Mouse (Mus musculus) naive thymus-derived CD4-positive, alpha-beta T cell, adult 2 months (primary cell): ENCODE data around the gene Clic3.

Source experiments
- DNase-seq: peaks from one replicate; pipeline ENCODE4 v3.0.0-alpha.2; 2011; ENCODE audit warnings: low read depth

Clic3 gene

GRCm38 (mm10) chr2:25442682-25443081 is 14.0 kb upstream of the Clic3 start:
- DNase-seq = no peak

DNA sequence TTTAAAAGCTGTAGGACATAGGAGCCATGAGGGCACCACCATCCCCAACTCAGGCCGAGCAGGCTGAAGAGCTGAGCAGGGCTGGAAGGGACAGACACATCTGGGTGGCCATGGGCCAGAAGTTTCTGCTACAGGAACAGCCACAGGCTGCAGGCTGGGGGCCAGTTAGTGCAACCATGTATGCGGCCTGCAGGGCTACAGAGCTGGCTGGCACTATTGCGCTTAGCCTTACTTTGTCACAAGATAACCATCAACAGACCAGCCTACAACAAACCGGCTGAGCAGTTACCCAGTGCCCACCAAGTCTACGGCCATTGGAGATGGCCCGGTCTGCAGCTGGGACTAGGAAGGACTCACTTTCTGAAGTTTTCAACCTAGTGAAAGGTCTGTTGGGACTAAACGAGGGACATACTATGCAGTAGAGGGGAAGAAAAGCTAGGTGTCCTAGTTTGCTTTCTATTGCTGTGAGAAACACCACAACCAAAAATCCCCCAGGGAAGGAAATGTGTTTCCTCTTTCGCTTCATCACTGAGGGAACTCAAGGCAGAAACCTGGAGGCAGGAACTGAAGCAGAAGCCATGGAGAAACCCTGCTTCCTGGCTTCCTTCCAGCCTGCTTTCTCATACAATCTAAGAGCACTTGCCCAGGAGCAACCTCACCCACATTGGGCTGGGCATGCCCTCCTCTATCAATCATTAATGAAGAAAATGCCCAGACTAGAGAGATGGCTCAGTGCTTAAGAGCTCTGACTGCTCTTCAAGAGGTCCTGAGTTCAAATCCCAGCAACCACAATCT is 5.6 kb upstream of the Clic3 start:
- DNase-seq = no peak

DNA sequence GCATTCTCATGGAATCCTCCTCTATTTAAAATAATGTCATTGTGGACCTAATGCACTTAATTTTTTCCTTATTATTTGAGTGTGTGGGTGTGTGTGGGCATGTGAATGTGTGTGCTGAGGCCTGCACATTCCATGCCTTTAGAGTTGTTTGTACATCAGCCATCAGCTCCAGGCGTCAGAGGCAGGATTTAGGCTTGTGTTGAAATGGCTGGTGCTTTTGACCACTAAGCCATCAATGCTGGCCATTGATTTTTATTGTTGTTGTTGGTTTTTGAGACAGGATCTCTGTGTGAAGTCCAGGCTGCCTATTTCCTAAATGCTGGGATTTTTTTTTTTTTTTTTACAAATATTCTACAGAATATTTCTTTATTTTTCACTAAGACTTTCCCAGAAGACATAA is 3.7 kb upstream of the Clic3 start:
- DNase-seq = no peak

- DNase-seq = no peak
These were observed 621 bp downstream of the Clic3 start for GRCm38 (mm10) chr2:25457022-25457896.

DNA sequence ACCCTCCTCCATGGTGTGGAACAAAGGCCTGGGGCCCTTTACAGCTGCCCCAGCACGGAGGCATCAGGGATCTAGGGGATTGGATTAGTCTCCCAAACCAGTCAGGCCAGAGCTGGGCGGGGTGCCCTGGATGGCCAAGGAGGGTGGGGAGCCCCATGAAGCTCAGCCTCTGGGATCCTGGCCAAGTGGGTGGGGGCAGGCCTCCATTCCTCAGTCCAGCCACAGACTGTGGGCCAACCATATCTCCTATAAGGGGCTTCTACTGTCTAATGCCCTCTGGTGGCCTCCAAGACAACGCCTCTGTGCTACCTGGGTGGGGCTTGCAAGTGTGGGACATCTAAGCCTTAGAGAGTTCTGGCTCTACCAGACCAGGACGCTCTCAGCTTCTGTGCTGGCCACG is 2.3 kb downstream of the Clic3 start:
- no peak for DNase-seq

DNA sequence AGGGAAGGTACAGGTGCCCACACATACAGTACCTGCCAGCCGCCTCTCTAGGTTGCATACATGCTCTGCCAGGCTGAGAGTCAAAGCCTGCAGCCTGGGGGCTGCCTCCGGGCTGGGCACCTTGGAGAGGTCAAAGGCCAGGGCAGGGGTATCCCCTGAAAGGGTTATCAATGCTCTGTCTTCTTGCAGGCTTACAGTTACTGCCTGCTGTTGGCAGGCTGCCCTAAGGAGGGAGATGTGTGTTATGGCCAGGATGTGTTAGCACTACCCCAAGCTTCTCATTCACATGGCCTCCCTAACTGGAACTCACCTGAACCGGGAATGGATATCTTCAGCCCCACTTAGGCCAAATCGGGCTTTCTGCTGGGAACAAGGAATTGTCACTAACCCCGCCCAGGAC is 3.5 kb downstream of the Clic3 start:
- no peak for DNase-seq

- peak; percentile 99 for DNase-seq
These were observed 4.1 kb downstream of the Clic3 start, which contains the start of gene Paxx for GRCm38 (mm10) chr2:25460551-25461309. Gene Paxx, minus strand, starts transcription at chr2:25461094.

DNA sequence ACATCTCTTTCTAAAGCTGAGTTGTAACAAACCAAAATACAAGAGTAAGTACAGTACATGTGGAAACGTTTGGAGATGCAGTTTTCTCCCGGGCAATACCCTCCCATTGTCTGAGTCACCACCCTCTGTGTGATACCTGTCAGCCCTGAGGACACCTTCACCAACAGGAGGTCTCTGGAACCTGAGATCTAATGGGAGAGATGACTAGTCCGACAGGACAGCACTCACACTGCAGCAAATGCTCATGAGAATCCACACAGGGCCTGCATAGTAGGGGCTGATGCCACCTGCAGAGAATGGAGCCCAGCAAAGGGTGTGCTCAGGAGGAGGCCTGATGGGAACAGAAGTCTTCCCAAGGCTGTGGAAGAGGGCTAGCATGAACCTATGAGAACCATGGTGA is 4.8 kb downstream of the Clic3 start:
- DNase-seq = no peak

- peak; percentile 18 for DNase-seq
These were observed 7.0 kb downstream of the Clic3 start for GRCm38 (mm10) chr2:25463630-25464029.

DNA sequence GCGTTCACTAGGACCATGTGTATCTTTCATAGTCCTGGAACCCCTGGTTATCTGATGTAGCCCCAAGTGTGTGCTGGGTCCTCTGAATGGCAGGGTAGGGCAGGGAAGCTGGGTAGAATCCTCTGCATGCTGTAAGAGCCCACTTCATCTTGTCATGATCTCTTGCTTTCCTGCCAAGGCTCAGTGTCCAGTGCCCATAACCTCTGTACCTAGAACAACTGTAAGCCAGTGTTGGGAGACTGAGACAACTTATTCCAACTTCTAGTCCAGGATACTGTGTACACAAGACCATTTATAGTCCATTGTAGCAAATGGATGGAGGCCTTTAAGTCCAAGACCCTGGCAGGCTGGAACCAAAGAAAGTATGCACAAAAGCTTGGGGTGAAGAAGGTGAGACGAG is 8.6 kb downstream of the Clic3 start:
- no peak for DNase-seq

- DNase-seq = peak; percentile 83
These were observed 9.4 kb downstream of the Clic3 start for GRCm38 (mm10) chr2:25465816-25466635.

- DNase-seq = peak; percentile 20
These were observed 11.1 kb downstream of the Clic3 start for GRCm38 (mm10) chr2:25467606-25468303.

DNA sequence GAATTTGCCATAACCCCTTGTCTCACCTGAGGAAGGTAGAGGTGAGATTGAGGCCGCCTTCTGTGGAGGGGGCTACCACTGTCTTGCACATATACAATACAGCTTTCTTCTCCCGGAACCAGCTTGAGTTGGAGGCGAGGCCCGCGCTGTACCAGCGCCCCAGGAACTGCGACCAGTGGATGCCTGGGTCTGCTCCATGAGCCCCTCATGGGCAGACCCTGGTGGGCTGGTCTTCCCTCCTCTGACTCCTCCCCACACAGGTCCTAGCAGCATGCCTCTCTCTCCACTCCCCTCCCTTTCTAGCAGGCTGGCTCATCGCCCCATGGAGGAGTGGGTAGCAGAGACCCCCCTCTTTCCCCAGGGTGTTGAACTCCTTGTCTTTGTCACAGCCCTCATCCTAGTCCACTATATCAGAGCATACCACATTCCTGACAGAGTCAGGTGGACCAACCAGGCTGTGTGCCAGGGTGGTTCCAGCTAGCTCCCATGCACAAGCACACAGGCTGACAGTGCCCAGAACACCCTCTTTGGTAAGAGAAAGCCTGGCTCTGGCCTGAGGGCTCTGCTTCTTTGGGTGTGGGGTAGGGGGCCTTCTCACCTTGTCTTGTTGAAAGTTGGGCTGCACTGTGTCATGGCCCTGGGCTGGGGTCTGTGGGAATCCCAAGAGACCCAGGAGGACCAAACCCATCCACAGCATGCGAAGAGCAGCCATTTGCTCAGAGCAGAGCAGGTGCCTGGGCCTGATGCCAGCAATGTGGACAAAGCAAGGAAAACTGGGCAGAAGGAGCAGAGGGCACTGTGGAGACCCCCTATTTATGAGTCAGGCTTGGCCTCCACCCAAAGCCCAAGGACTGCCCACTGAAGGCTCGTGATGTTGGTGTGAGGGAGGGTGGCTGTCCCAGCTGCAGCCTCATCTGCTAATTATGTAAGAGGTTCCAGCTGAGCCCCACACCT is 12.6 kb downstream of the Clic3 start:
- DNase-seq = no peak

DNA sequence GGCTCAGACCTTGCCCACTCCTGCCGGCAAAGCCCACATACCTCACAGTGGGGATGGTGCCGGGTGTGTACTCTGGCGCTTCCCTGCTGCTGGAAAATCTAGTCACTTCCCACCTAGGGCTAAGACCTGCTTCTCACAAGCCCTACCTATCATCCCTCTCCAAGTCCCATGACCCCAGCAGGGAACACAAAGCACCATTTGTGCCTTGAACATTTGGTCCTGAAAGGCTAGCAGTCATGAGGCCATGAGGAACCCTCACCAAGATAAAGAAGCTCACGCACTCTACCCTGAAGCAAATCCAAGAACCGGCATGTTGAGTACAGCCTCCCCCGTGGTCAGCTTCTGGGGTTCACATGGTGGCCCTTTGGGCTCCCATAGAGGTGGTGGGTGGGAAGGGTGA is 13.3 kb downstream of the Clic3 start, which contains the start of gene Ptgds:
Gene Ptgds, minus strand, starts transcription at position 78 of the 400 bp plus-strand sequence.
- DNase-seq = no peak

DNA sequence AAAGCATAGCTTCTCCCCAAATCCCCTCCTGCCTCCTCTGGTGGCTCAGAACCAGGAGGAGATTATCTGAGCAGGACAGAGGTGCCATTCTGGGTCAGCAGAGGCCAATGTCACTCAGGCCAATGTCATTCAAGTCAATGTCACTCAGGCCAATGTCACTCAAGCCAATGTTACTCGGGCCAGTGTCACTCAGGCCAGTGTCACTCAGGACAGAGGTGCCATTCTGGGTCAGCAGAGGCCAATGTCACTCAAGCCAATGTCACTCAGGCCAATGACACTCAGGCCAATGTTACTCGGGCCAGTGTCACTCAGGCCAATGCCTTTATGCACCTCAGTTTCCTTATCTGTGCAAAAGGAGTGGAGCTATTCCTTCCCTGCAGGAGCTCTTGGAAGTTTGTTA is 15.9 kb downstream of the Clic3 start:
- DNase-seq = no peak

- DNase-seq = no peak
These were observed 20.9 kb downstream of the Clic3 start for GRCm38 (mm10) chr2:25477541-25477940.

- DNase-seq = no peak
These were observed 21.5 kb downstream of the Clic3 start for GRCm38 (mm10) chr2:25477967-25478675.

GRCm38 (mm10) chr2:25479551-25480311 is 23.1 kb downstream of the Clic3 start:
- DNase-seq = no peak
